Mouse (Mus musculus) kidney, postnatal 0 days (tissue): Measurements from ENCODE around the gene Rab1a. TPM values are rescaled to one million over a fixed set of nuclear protein-coding genes. Genes with fewer than 3 reads are reported as not detected.

ENCODE experiments used
- ATAC-seq: fragments of 200-750 bp; cut with Nextera tagmentation; replicated peaks from 2 replicates; pipeline ENCODE4 v1.8.0; 2017; ENCODE audit warnings: low read depth, moderate number of reproducible peaks, moderate TSS enrichment, moderate library complexity; ENCODE audit not compliant: low FRiP score
- DNase-seq: peaks from one replicate; pipeline ENCODE4 v3.0.0-alpha.2; 2016; ENCODE audit warnings: low spot score
- H3K27ac ChIP-seq: fragments of 300-500 bp; sonication (generic); 2 replicates; pipeline ENCODE4 v1.5.1; 2014; ENCODE audit warnings: mild to moderate bottlenecking
- H3K27me3 ChIP-seq: fragments of 300-500 bp; sonication (generic); 2 replicates; pipeline ENCODE4 v1.6.1; 2014; ENCODE audit warnings: low read length, mixed read lengths; ENCODE audit not compliant: insufficient read depth
- H3K36me3 ChIP-seq: fragments of 300-500 bp; sonication (generic); 2 replicates; pipeline ENCODE4 v1.6.1; 2014; ENCODE audit warnings: low read length, mixed read lengths; ENCODE audit not compliant: insufficient read depth
- H3K4me1 ChIP-seq: fragments of 300-500 bp; sonication (generic); replicated peaks from 2 replicates; pipeline ENCODE4 v1.6.1; 2014; ENCODE audit warnings: antibody characterized with exemption, low read length, mixed read lengths; ENCODE audit not compliant: insufficient read depth
- H3K4me2 ChIP-seq: fragments of 300-500 bp; sonication (generic); 2 replicates; pipeline ENCODE4 v1.6.1; 2014; ENCODE audit warnings: mild to moderate bottlenecking, low read length, moderate library complexity, mixed read lengths
- H3K4me3 ChIP-seq: fragments of 300-500 bp; sonication (generic); replicated peaks from 2 replicates; pipeline ENCODE4 v1.5.1; 2014; ENCODE audit warnings: low read depth, low read length
- H3K9ac ChIP-seq: fragments of 300-500 bp; sonication (generic); 2 replicates; pipeline ENCODE4 v1.6.1; 2014; ENCODE audit warnings: low read depth, low read length
- H3K9me3 ChIP-seq: fragments of 300-500 bp; sonication (generic); replicated peaks from 2 replicates; pipeline ENCODE4 v1.6.1; 2016; ENCODE audit warnings: low read length, inconsistent platforms, mixed read lengths
- CTCF ChIP-seq: IDR thresholded peaks from 2 replicates; pipeline ENCODE4 v1.5.1; 2016; ENCODE audit warnings: antibody characterized with exemption, low read depth, mild to moderate bottlenecking, moderate library complexity
- WGBS: fragments of 180-500 bp; shearing (Covaris S2); extraction: QIAGEN DNeasy Blood & Tissue Kit; methylation state at CpG from one replicate; pipeline ENCODE4 v1.1.7; 2014; 5-methylcytosine and 5-hydroxymethylcytosine counted together
- polyA plus RNA-seq: library from polyadenylated mRNA; unstranded; fragments of >200 nt; fragmentation: Nextera tagmentation; extraction: Ambion mirVana; gene quantifications from 2 replicates; pipeline ENCODE4 v1.2.1, GENCODE M21; 2015

Gene Rab1a
- polyA plus RNA-seq, 1 experiment from 2014 or later: 322 TPM

GRCm38 (mm10) chr11:20244336-20245290 is 43.4 kb downstream of the Rab1a start:
- H3K36me3 ChIP-seq: peaks cover 25% of the 10 kb centered on the region; the same call in 1 of the 2 replicates
- no peaks in the 10 kb centered on the region for H3K9me3 ChIP-seq
- WGBS: 82% methylated on average over 16 of the region's 16 CpGs
- H3K4me1 ChIP-seq: peaks cover 25% of the 10 kb centered on the region
- no peak overlapping the region for H3K4me3 ChIP-seq
- no peak overlapping the region for H3K27ac ChIP-seq
- TF ChIP-seq CTCF: peak; percentile 42
- DNase-seq (no peak), ATAC-seq (no peak)
- no peak overlapping the region for H3K4me2 ChIP-seq
- H3K27me3 ChIP-seq: no peaks in the 10 kb centered on the region
- H3K9ac ChIP-seq: no peak overlapping the region

DNA sequence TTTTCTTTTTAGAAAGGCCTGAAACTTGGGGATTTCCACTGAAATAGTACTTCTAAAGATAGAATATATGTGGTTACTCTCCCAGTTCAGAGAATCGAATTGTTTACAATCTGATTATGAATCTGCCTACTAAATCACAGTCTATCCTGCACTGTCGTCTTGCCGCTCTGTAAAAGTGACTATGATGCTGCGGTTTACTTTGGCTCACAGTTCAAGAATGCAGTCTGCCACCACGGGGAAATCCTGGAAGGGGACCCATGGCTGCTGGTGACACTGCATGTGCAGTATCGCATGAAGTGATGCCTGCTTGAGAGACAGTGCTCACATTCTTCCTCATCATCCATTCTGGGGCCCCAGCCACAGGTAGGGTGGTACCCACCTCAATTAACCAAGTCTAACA is 44.1 kb downstream of the Rab1a start:
- WGBS: 80% methylated on average over 6 of the region's 6 CpGs
- H3K36me3 ChIP-seq: peaks cover 18% of the 10 kb centered on the region; the same call in 1 of the 2 replicates
- ATAC-seq (no peak), DNase-seq (no peak)
- no peaks in the 10 kb centered on the region for H3K9me3 ChIP-seq
- no peaks in the 10 kb centered on the region for H3K27me3 ChIP-seq
- no peak overlapping the region for H3K4me2 ChIP-seq
- H3K9ac ChIP-seq: no peak overlapping the region
- no peak overlapping the region for H3K27ac ChIP-seq
- no peak for TF ChIP-seq CTCF
- no peak overlapping the region for H3K4me3 ChIP-seq
- H3K4me1 ChIP-seq: peaks cover 25% of the 10 kb centered on the region

DNA sequence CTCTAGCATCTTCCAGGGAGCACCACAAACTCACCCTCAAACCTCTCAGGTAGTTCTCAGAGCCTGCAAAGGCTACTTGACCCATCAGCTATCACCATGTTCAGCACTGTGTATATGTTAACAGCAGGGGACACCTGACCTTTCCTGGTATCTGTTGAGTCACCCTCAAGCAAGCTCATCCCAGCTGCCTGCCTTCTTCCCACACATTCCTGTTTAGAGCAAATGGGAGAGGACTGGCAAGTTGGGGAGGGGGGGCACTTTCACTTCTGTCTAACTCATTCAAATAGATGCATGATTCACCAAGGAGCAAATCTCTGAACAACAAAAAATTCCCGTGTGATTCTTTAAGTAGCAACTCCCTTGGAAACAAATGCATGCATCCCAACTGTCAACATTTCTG is 45.4 kb downstream of the Rab1a start:
- DNase-seq (no peak), ATAC-seq (no peak)
- H3K9ac ChIP-seq: no peak overlapping the region
- no peaks in the 10 kb centered on the region for H3K9me3 ChIP-seq
- no peak for TF ChIP-seq CTCF
- peaks cover 6% of the 10 kb centered on the region; the same call in 1 of the 2 replicates for H3K36me3 ChIP-seq
- 59% methylated on average over 1 of the region's 1 CpGs for WGBS
- H3K27ac ChIP-seq: no peak overlapping the region
- no peak overlapping the region for H3K4me3 ChIP-seq
- H3K4me2 ChIP-seq: no peak overlapping the region
- H3K27me3 ChIP-seq: no peaks in the 10 kb centered on the region
- H3K4me1 ChIP-seq: peaks cover 25% of the 10 kb centered on the region

DNA sequence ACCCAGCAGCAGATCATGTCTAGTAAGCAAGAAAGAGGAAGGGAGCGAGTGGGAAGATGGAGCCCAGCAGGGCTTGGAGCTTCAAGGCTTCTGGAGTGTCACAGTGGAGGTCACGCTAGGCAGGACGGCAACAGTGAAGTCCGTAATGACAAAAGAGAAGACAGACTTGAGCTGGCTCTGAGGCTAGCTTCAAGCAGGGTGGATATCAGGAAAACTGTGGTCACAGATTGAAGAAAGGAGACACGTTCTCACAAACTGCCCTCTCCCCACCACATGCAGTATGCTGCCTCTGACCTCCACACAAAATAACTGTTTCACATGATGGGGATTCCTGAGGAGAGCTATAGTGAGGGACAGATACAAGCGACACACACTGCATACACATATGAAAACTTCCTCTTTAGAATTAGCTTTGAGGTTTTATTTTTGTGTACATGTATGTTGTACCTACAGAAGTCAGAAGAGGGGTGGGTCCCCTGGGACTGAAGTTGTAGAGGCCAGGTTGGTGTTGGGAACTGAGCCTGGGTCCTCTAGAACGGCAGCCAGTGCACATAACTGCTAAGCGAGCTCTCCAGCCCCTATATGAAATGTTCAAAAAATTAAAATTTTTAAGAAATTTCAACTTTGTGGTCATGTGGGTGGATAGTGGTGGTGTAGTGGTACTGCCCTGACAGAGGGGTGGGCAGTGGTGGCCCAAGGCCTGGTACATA is 46.1 kb downstream of the Rab1a start:
- no peak for TF ChIP-seq CTCF
- ATAC-seq (no peak), DNase-seq (no peak)
- Histone ChIP-seq H3K36me3 (0 out of 2 replicates have a peak, but pooled peaks cover 2% of the 10 kb centered on the region), H3K27ac (no peak overlapping the region), H3K27me3 (no peaks in the 10 kb centered on the region), H3K9ac (no peak overlapping the region), H3K4me2 (peak overlapping the region; percentile 81; the same call in 1 of the 2 replicates), H3K9me3 (no peaks in the 10 kb centered on the region), H3K4me3 (no peak overlapping the region), H3K4me1 (peaks cover 25% of the 10 kb centered on the region)
- 77% methylated on average over 8 of the region's 8 CpGs for WGBS

DNA sequence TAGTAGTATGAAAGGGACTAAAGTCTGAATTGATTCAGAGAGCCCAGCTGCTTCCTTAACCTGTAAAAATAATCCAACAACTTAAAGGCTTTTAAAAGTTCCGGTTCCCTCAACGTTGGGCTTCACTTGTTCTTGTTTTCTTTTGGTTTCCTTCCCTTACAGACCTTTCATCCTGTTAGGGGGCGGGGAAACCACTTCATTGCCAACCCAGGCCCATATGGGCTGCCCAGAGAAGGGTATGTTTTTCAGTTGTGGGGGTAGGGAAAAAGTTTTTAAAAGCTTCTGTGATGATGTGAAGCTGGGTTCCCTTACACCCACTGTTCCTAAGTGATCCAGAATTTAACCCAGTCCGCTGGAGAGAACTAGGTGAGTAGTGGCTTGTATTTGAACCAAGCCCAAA is 47.0 kb downstream of the Rab1a start:
- no peaks in the 10 kb centered on the region for H3K9me3 ChIP-seq
- no peaks in the 10 kb centered on the region for H3K27me3 ChIP-seq
- no peak for TF ChIP-seq CTCF
- peak overlapping the region; percentile 92; the same call in 1 of the 2 replicates for H3K27ac ChIP-seq
- peak overlapping the region; percentile 94 for H3K9ac ChIP-seq
- 0 out of 2 replicates have a peak, but pooled peaks cover 2% of the 10 kb centered on the region for H3K36me3 ChIP-seq
- DNase-seq (peak; percentile 45), ATAC-seq (no peak)
- H3K4me1 ChIP-seq: peaks cover 19% of the 10 kb centered on the region
- peak overlapping the region; percentile 81 for H3K4me2 ChIP-seq
- WGBS: 10% methylated on average over 4 of the region's 4 CpGs
- H3K4me3 ChIP-seq: peak overlapping the region; percentile 90

DNA sequence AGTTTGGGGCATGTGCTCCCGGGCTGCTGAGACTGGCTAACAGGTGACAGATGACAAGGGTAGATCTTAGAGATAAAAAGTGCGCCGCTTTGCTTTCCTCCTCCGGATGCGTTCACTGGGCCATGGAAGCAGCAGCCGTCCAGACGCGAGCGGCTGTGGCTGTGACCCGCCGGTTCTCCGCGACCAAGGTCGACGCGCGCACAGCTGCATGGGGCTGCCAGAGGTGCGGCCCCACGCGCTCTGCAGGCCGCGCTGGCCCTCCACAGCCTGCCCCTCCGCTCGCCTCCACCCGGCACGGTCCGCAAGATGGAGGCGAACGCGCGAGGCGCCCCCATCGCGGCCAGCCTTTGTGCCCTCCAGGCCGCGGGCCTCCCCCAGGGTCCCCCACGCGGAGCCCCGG is 47.6 kb downstream of the Rab1a start:
- no peaks in the 10 kb centered on the region for H3K27me3 ChIP-seq
- ATAC-seq: peak; percentile 66
- no peak for TF ChIP-seq CTCF
- peak overlapping the region; percentile 92 for H3K27ac ChIP-seq
- under 1% methylated on average over 28 of the region's 39 CpGs for WGBS
- H3K4me1 ChIP-seq: peaks cover 19% of the 10 kb centered on the region
- H3K4me2 ChIP-seq: peak overlapping the region; percentile 81
- peak overlapping the region; percentile 90 for H3K4me3 ChIP-seq
- peak; percentile 65 for DNase-seq
- H3K36me3 ChIP-seq: 0 out of 2 replicates have a peak, but pooled peaks cover 2% of the 10 kb centered on the region
- H3K9me3 ChIP-seq: no peaks in the 10 kb centered on the region
- peak overlapping the region; percentile 94 for H3K9ac ChIP-seq
